Mouse (Mus musculus): ENCODE results near the gene Gpd2.

Gpd2 gene

GRCm38 (mm10) chr2:57297226-57297625 is 59.8 kb downstream of the Gpd2 start:
- no peak for DNase-seq (ENCODE audit: low spot score in 2 of 2)

- no peak for DNase-seq (ENCODE audit: low spot score in 2 of 2)
Observed at GRCm38 (mm10) chr2:57301539-57301938, 64.1 kb downstream of the Gpd2 start.

DNA sequence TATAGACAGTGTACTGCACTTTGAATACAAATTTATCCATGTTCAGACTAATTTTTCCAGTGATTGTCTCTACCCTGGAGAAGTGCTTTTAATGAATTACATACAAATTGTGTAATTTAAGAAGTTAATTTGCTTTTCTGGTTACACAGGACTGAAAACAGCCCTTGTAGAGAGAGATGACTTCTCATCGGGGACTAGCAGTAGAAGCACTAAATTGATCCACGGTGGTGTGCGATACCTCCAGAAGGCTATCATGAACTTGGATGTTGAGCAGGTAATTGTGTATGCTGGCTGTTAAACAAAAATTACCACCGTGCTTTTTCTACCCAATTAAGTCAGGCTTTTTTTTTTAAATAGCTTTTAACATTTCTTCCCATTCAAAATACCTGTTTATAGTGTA is 66.8 kb downstream of the Gpd2 start:
- DNase-seq (ENCODE audit: low spot score in 2 of 2) = no peak

GRCm38 (mm10) chr2:57312268-57312797 is 74.9 kb downstream of the Gpd2 start:
- DNase-seq (ENCODE audit: low spot score in 2 of 2) = no peak

- DNase-seq (ENCODE audit: low spot score in 2 of 2) = no peak
Observed at GRCm38 (mm10) chr2:57316055-57316454, 78.6 kb downstream of the Gpd2 start.

- no peak for DNase-seq (ENCODE audit: low spot score in 2 of 2)
Observed at GRCm38 (mm10) chr2:57318336-57318735, 80.9 kb downstream of the Gpd2 start.

DNA sequence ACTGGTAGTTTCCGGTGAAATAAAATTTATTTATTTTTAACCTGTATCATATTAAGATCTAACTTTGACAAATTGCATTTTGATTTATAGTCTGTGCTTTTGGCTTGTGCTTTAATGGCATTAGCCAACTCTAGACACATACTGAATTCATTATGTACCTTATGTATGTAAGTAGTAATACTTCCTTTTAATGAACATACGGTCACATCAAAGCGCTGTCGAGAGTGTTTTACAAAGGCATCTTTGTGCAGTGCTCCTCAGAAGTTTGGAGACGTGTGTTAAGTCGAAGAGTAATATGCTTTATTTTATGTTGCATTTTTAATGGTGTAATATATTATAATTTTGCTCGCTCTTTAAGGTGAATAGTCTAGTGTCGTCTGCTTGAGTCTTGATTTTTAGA is 88.7 kb downstream of the Gpd2 start:
- no peak for DNase-seq (ENCODE audit: low spot score in 2 of 2)

DNA sequence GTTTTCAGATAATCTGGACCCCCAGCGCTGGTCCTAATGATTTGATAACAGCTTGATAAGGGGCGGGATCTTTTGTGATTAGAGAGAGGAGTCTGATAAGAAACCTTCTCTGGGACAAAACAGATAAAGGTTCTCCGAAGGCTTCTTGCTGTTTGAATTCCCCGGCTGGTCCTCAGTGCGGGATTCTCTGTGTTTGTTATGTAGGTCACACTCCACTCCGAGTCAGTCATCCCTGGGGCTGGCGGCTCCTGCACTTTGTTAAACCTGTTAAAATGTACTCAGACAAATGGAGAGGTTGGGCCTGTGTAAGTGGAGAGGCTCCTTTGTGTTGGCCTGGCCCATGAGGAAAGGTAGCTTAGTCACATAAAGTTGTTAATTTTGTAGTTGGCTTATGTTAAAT is 91.9 kb downstream of the Gpd2 start:
- DNase-seq (ENCODE audit: low spot score in 2 of 2) = no peak

DNA sequence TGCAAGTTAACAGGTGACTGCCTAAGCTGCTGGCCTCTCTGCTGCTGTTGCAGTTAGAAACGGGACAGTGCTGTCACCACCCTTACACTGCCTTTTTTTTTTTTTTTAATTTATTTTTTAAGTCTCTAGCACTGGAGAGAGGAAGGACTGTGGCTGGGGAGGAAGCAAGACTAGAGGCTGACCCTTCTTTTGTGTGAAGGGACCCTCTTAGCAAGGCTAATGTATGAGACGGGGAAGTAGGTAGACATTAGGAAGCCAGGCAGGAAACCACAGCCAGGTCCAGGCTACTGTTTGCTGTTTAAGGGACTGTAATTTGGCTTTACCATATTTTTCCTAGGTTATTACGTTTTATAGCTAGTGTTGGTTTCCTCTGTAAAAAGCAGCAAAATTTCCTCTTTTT is 93.4 kb downstream of the Gpd2 start:
- DNase-seq (ENCODE audit: low spot score in 2 of 2) = no peak

- DNase-seq (ENCODE audit: low spot score in 2 of 2) = no peak
Observed at GRCm38 (mm10) chr2:57331266-57331665, 93.8 kb downstream of the Gpd2 start.

DNA sequence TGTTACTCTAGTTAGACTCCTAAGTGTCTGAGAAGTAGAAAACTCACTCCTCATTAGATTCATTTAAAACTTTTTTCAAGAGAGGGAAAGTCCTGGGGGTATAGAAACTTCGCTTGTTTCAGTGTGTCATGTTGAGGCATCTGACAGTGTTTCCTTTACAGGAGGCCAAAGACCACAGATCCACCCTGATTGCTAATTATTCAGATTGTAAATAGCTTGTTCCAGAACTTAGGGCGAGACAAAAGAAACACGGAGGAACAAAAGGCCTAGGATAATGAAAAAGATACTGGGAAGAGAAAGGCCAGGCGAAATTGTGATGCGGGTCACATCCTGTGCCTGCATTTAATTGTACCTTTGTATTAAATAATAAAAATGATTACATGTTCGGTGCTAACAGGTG is 96.0 kb downstream of the Gpd2 start:
- no peak for DNase-seq (ENCODE audit: low spot score in 2 of 2)

GRCm38 (mm10) chr2:57335397-57335796 is 98.0 kb downstream of the Gpd2 start:
- no peak for DNase-seq (ENCODE audit: low spot score in 2 of 2)

GRCm38 (mm10) chr2:57338779-57339178 is 101.3 kb downstream of the Gpd2 start:
- no peak for DNase-seq (ENCODE audit: low spot score in 2 of 2)

GRCm38 (mm10) chr2:57342910-57343309 is 105.5 kb downstream of the Gpd2 start:
- no peak for DNase-seq (ENCODE audit: low spot score in 2 of 2)

DNA sequence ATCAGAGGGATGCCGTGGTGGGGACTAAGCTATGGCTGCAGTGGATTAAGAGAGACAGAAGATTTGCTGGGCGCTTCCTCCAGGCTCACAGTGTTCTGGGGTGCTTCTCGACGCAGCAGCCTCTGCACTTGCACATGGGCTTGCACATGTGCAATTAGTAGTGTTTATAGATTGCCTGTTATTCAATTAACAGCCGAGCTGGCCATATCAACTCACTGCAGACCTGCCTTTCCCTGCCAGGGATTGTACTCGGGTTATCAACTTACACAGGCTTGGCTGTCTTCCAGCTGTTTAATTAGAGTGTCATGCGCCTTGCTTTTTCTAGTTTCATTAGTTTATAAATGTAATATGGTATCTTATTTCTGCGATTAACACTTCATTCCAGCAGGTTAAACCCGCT is 113.2 kb downstream of the Gpd2 start:
- DNase-seq (ENCODE audit: low spot score in 2 of 2) = no peak

DNA sequence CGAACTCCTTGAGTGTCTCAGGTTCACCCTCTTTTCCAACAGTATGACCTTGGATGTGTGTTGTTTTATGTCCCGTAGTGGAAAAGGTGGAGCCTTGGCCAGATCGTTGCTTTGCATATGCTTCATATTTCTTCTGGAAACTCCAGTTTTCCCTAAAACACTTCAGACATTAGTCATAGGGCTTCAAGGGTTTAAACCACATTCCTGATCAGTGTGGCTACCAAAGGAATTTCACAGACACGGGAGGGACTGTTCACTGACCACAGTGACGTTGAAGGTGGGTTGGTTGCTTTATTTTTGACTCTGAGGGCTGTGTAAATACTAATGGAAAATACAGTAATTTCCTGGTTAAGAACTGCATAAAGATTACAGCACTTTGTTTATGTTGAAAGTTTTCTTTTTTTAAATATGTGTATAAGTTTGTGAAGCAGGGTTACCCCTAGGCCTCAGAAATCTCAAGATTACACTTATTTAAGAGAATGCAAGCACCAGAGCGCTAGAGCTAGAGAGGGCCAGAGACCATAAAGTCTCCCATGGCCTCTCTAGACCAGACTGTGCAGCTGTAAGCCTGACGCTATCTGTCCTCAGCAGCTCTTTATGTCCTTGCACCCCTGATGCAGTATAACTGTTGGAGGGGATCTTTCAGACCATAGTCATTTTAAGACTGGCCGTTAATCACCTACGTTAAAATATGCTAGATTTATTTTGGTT is 116.4 kb downstream of the Gpd2 start:
- no peak for DNase-seq (ENCODE audit: low spot score in 2 of 2)

GRCm38 (mm10) chr2:57354848-57355247 is 117.4 kb downstream of the Gpd2 start:
- no peak for DNase-seq (ENCODE audit: low spot score in 2 of 2)

GRCm38 (mm10) chr2:57356222-57356822 is 118.9 kb downstream of the Gpd2 start:
- DNase-seq (ENCODE audit: low spot score in 2 of 2) = no peak

GRCm38 (mm10) chr2:57362503-57362902 is 125.1 kb downstream of the Gpd2 start:
- DNase-seq (ENCODE audit: low spot score in 2 of 2) = no peak

DNA sequence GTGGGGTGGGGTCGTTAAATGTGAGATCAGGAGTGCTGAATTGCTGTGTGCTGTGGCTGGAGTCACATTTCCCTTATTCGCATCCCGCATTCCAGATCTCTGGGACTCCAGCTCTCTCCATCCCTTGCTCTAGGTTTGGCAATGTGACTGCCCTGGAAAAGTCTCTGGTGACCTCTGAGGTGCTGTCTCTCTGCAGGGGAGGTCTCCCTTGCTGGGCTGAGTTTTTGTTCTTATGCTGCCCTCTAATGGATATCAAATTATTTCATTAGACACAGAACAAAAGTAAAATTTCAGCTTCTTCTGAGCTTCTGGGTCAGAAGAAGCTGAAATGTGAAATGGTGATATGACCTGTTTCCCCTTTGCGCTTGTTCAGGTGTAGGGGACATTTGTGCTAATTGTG is 137.2 kb downstream of the Gpd2 start:
- DNase-seq (ENCODE audit: low spot score in 2 of 2) = no peak

DNA sequence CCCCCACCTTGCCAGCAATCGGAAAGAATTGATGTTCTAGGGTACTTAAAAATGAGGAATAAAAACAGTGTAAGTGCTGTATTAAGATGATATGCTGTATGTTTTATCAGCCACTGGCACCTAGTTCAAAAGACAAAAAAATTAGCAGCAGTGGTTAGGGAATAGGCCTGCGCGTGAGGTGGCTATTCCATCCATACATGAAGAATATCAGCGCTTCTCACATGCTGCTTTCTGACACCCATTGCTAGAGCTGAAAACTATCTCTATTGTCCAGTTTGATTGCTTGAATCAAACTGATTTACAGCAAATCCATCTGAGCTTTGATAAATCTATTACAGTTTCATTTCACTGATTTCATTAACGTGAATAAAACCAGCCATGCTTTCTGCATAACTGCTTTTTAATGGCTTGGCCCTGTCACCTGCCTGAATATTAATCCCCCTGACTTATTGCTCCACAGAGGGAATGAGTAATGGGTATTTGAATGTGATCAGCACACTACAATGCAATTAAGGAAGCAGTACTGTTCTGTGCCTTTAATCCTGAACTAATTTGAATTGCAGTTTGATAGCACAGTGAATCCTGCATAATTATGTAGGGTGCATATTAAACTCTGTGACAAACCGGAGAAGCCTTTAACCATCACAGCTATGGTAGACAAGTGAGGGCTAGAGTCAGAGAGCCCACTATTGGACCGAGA is 137.9 kb downstream of the Gpd2 start:
- no peak for DNase-seq (ENCODE audit: low spot score in 2 of 2)

- DNase-seq (ENCODE audit: low spot score in 2 of 2) = no peak
Observed at GRCm38 (mm10) chr2:57378147-57378889, 140.9 kb downstream of the Gpd2 start.

Data from frontal cortex, postnatal 25 days (tissue).